Mouse (Mus musculus): ENCODE results near the gene Pxmp2. TPM values are rescaled to one million over a fixed set of nuclear protein-coding genes. Genes with fewer than 3 reads are reported as not detected.

The Pxmp2 gene
- total and polyA plus RNA-seq, 3 experiments, result 3.9 to 4.6 (median 4.5) TPM

GRCm38 (mm10) chr5:110296637-110297036 lies 10.7 kb upstream of the Pxmp2 start:
- H3K36me3 ChIP-seq (replicated peaks in 1 of 2; ENCODE audit: control insufficient read depth in 1 of 2, insufficient read depth in 1 of 2, low read length in 1 of 2), result peaks cover 69 to 92% of the 10 kb centered on the region in 2 experiments
- peaks cover 0 to 18% of the 10 kb centered on the region in 2 experiments; a peak in 2 of 4 replicates for H3K4me1 ChIP-seq (ENCODE audit: control insufficient read depth in 1 of 2, insufficient read depth in 2 of 2)
- no peak overlapping the region for H3K4me3 ChIP-seq (replicated peaks in 1 of 3; ENCODE audit: low read depth in 2 of 3, low read length in 2 of 3, poor library complexity in 1 of 3)
- no peaks in the 10 kb centered on the region; the same call in 1 of the 2 replicates for H3K79me2 ChIP-seq (replicated peaks; ENCODE audit: control insufficient read depth, extremely low read depth, insufficient read depth, poor library complexity, severe bottlenecking)
- H3K27me3 ChIP-seq (replicated peaks), result no peaks in the 10 kb centered on the region
- TF ChIP-seq MXI1 (IDR thresholded peaks at IDR 0.05; ENCODE audit: low read depth, low read length) (no peak), HCFC1 (IDR thresholded peaks at IDR 0.05; ENCODE audit: low read depth, low read length) (no peak), JUND (conservative IDR thresholded peaks at IDR 0.05; ENCODE audit: low read depth, low read length) (no peak)
- no peak overlapping the region for H3K9ac ChIP-seq (ENCODE audit: insufficient read depth, low read depth)
- in situ Hi-C loops (cut with MboI; ENCODE audit: low pct_ligation_motif_present, low pct_unique_long_range_greater_than_20kb, low sequenced_read_pairs) (no loop called here), dilution Hi-C loops (cut with MboI; ENCODE audit: extremely low pct_ligation_motif_present, extremely low pct_unique_long_range_greater_than_20kb, low sequenced_read_pairs) (no loop called here)
- H3K27ac ChIP-seq (ENCODE audit: insufficient read depth, low read depth), result no peak overlapping the region
- H3K4me2 ChIP-seq (ENCODE audit: insufficient read depth, low read depth, poor library complexity, severe bottlenecking), result no peak overlapping the region
- no peaks in the 10 kb centered on the region for H3K9me3 ChIP-seq (replicated peaks; ENCODE audit: low read length)
- DNase-seq (ENCODE audit: extremely low read depth), result no peak

- Histone ChIP-seq H3K9ac (ENCODE audit: insufficient read depth, low read depth) (no peak overlapping the region), H3K36me3 (replicated peaks in 1 of 2; ENCODE audit: control insufficient read depth in 1 of 2, insufficient read depth in 1 of 2, low read length in 1 of 2) (peaks cover 53 to 80% of the 10 kb centered on the region in 2 experiments), H3K4me3 (replicated peaks in 1 of 3; ENCODE audit: low read depth in 2 of 3, low read length in 2 of 3, poor library complexity in 1 of 3) (no peak overlapping the region), H3K4me2 (ENCODE audit: insufficient read depth, low read depth, poor library complexity, severe bottlenecking) (no peak overlapping the region), H3K79me2 (replicated peaks; ENCODE audit: control insufficient read depth, extremely low read depth, insufficient read depth, poor library complexity, severe bottlenecking) (peaks cover 10% of the 10 kb centered on the region), H3K27ac (ENCODE audit: insufficient read depth, low read depth) (no peak overlapping the region), H3K4me1 (ENCODE audit: control insufficient read depth in 1 of 2, insufficient read depth in 2 of 2) (peaks cover 5 to 13% of the 10 kb centered on the region in 2 experiments; a peak in 3 of 4 replicates), H3K9me3 (replicated peaks; ENCODE audit: low read length) (no peaks in the 10 kb centered on the region), H3K27me3 (replicated peaks) (no peaks in the 10 kb centered on the region)
- dilution Hi-C loops (cut with MboI; ENCODE audit: extremely low pct_ligation_motif_present, extremely low pct_unique_long_range_greater_than_20kb, low sequenced_read_pairs), result no loop called here
- TF ChIP-seq SIN3A (IDR thresholded peaks at IDR 0.05; ENCODE audit: low read length), result no peak
- no peak for TF ChIP-seq PAX5 (IDR thresholded peaks at IDR 0.05; ENCODE audit: low read length)
- no peak for TF ChIP-seq MAZ (IDR thresholded peaks at IDR 0.05; ENCODE audit: low read depth, low read length)
- TF ChIP-seq USF2 (conservative IDR thresholded peaks at IDR 0.05; ENCODE audit: low read depth, low read length), result no peak
- TF ChIP-seq NELFE (IDR thresholded peaks at IDR 0.05; ENCODE audit: low read depth, low read length), result no peak
- no peak for TF ChIP-seq MXI1 (IDR thresholded peaks at IDR 0.05; ENCODE audit: low read depth, low read length)
- TF ChIP-seq ZC3H11A (IDR thresholded peaks at IDR 0.05; ENCODE audit: low read depth, low read length), result no peak
- TF ChIP-seq USF1 (IDR thresholded peaks at IDR 0.05; ENCODE audit: low read depth, low read length), result no peak
- no peak for TF ChIP-seq CTCF (conservative IDR thresholded peaks at IDR 0.05 in 1 of 2, IDR thresholded peaks at IDR 0.05 in 1 of 2; ENCODE audit: low read depth in 2 of 2, low read length in 2 of 2)
- TF ChIP-seq JUND (conservative IDR thresholded peaks at IDR 0.05; ENCODE audit: low read depth, low read length), result no peak
- TF ChIP-seq EP300 (IDR thresholded peaks at IDR 0.05; ENCODE audit: low read length), result no peak
- no peak for TF ChIP-seq CHD2 (IDR thresholded peaks at IDR 0.05; ENCODE audit: low read length)
- no peak for TF ChIP-seq TBP (conservative IDR thresholded peaks at IDR 0.05; ENCODE audit: low read depth, low read length)
- no peak for TF ChIP-seq RAD21 (IDR thresholded peaks at IDR 0.05; ENCODE audit: low read depth, low read length)
- no peak for TF ChIP-seq POLR2A (IDR thresholded peaks at IDR 0.05; ENCODE audit: low read depth, low read length)
- no peak for TF ChIP-seq HCFC1 (IDR thresholded peaks at IDR 0.05; ENCODE audit: low read depth, low read length)
- TF ChIP-seq NRF1 (IDR thresholded peaks at IDR 0.05; ENCODE audit: low read depth, low read length), result no peak
- no peak for TF ChIP-seq ZMIZ1 (IDR thresholded peaks at IDR 0.05; ENCODE audit: low read depth, low read length)
- no peak for DNase-seq (ENCODE audit: extremely low read depth)
- in situ Hi-C loops (cut with MboI; ENCODE audit: low pct_ligation_motif_present, low pct_unique_long_range_greater_than_20kb, low sequenced_read_pairs), result no loop called here
Observed at GRCm38 (mm10) chr5:110291649-110292048, 5.7 kb upstream of the Pxmp2 start.
